Mouse (Mus musculus) olfactory bulb, adult 2 months (tissue): ENCODE data around the gene Macrod1.

Experiments
- CTCF ChIP-seq: fragments of 200-500 bp; IDR thresholded peaks from 2 replicates; pipeline ENCODE4 v1.5.1; 2012; ENCODE audit warnings: low read depth, mild to moderate bottlenecking, low read length, moderate library complexity; ENCODE audit not compliant: insufficient read depth
- POLR2A ChIP-seq: fragments of 200-500 bp; IDR thresholded peaks from 2 replicates; pipeline ENCODE4 v1.6.1; 2012; ENCODE audit warnings: mild to moderate bottlenecking, low read depth, low read length, moderate library complexity; ENCODE audit not compliant: insufficient read depth

DNA sequence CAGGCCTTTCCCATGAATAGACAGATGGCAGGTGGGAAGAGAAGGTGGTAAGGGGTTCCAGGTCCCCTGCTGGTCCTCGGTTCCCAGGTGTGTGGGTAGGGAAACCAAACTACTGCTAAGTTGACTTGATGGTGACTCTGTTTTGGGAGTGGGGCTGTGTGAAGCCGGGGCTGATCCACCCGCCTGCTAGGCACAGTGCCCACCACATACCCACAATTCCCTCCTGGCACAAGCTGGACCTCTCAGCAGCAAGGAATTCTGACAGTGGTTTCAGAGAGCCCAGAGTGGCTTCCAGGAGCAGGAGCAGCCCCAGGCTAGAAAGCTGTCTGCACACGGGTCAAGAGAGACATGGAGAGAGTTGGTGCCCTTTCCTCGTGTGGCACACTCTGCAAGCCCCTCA, 32.4 kb downstream of the Macrod1 start:
- no peak for TF ChIP-seq CTCF
- no peak for TF ChIP-seq POLR2A
